Mouse (Mus musculus): ENCODE data around the gene Mmaa.

Mmaa gene

GRCm38 (mm10) chr8:79294610-79295275, at the start of gene Mmaa:
Gene Mmaa, minus strand, starts transcription at chr8:79294937.
- peak; percentile 97 for DNase-seq (ENCODE audit: low read depth, low spot score)

GRCm38 (mm10) chr8:79341236-79341635, 46.5 kb upstream of the Mmaa start:
- no peak for DNase-seq (ENCODE audit: low read depth, low spot score)

- no peak for DNase-seq (ENCODE audit: low read depth, low spot score)
Observed at GRCm38 (mm10) chr8:79339555-79339954, 44.8 kb upstream of the Mmaa start.

- no peak for DNase-seq (ENCODE audit: low read depth, low spot score)
Observed at GRCm38 (mm10) chr8:79338619-79339018, 43.9 kb upstream of the Mmaa start.

GRCm38 (mm10) chr8:79332109-79332900, 37.6 kb upstream of the Mmaa start:
- DNase-seq (ENCODE audit: low read depth, low spot score), result no peak

GRCm38 (mm10) chr8:79331571-79331970, 36.8 kb upstream of the Mmaa start:
- no peak for DNase-seq (ENCODE audit: low read depth, low spot score)

GRCm38 (mm10) chr8:79331017-79331416, 36.3 kb upstream of the Mmaa start:
- peak; percentile 24 for DNase-seq (ENCODE audit: low read depth, low spot score)

- no peak for DNase-seq (ENCODE audit: low read depth, low spot score)
Observed at GRCm38 (mm10) chr8:79329735-79330134, 35.0 kb upstream of the Mmaa start.

GRCm38 (mm10) chr8:79329182-79329581, 34.4 kb upstream of the Mmaa start:
- no peak for DNase-seq (ENCODE audit: low read depth, low spot score)

- DNase-seq (ENCODE audit: low read depth, low spot score), result peak; percentile 27
Observed at GRCm38 (mm10) chr8:79325510-79325909, 30.8 kb upstream of the Mmaa start.

GRCm38 (mm10) chr8:79324928-79325327, 30.2 kb upstream of the Mmaa start:
- DNase-seq (ENCODE audit: low read depth, low spot score), result no peak

- no peak for DNase-seq (ENCODE audit: low read depth, low spot score)
Observed at GRCm38 (mm10) chr8:79324036-79324435, 29.3 kb upstream of the Mmaa start.

GRCm38 (mm10) chr8:79323121-79323520, 28.4 kb upstream of the Mmaa start:
- DNase-seq (ENCODE audit: low read depth, low spot score), result no peak

GRCm38 (mm10) chr8:79310801-79311200, 16.1 kb upstream of the Mmaa start:
- DNase-seq (ENCODE audit: low read depth, low spot score), result no peak

GRCm38 (mm10) chr8:79305941-79306340, 11.2 kb upstream of the Mmaa start:
- DNase-seq (ENCODE audit: low read depth, low spot score), result no peak

- no peak for DNase-seq (ENCODE audit: low read depth, low spot score)
Observed at GRCm38 (mm10) chr8:79301548-79301947, 6.8 kb upstream of the Mmaa start.

GRCm38 (mm10) chr8:79299704-79300103, 5.0 kb upstream of the Mmaa start:
- DNase-seq (ENCODE audit: low read depth, low spot score), result no peak

- peak; percentile 48 for DNase-seq (ENCODE audit: low read depth, low spot score)
Observed at GRCm38 (mm10) chr8:79297763-79298162, 3.0 kb upstream of the Mmaa start.

GRCm38 (mm10) chr8:79295276-79296105, 754 bp upstream of the Mmaa start:
- DNase-seq (ENCODE audit: low read depth, low spot score), result no peak

GRCm38 (mm10) chr8:79293841-79294240, 896 bp downstream of the Mmaa start:
- no peak for DNase-seq (ENCODE audit: low read depth, low spot score)

- DNase-seq (ENCODE audit: low read depth, low spot score), result no peak
Observed at GRCm38 (mm10) chr8:79292712-79293264, 1.9 kb downstream of the Mmaa start.

GRCm38 (mm10) chr8:79289592-79289991, 5.1 kb downstream of the Mmaa start:
- no peak for DNase-seq (ENCODE audit: low read depth, low spot score)
